Mouse (Mus musculus): ENCODE measurements around the gene Prdm16. TPM values are rescaled to one million over a fixed set of nuclear protein-coding genes. Genes with fewer than 3 reads are reported as not detected.

Prdm16 gene
- polyA plus RNA-seq, 1 experiment: not detected

DNA sequence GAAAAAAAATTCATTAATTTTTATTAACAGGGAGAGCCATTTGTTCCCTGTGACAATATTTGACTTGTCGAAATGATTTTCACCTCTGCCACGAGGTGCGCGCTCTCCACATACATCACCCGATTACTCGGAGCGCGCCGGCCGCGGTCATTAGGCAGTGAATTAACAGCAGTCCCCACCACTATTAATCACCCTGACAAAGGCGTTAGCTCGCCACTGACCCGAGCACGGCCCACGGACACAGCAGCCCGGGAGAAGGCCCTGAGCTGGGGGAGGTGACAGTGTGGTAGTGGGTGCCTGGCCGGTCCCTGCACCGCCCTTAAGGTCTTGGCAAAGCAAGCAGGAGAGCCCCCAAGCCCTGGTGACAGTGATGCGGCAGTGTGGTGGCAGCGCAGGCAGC is 92.8 kb downstream of the Prdm16 start:
- no peak overlapping the region for H3K4me3 ChIP-seq (replicated peaks)
- H3K27me3 ChIP-seq (replicated peaks): peaks cover 32% of the 10 kb centered on the region
- TF ChIP-seq FLI1 (IDR thresholded peaks at IDR 0.05; ENCODE audit: low read length): no peak
- no peak for TF ChIP-seq GATA1 (IDR thresholded peaks at IDR 0.05; ENCODE audit: borderline replicate concordance, low read length)
- no peaks in the 10 kb centered on the region for H3K36me3 ChIP-seq (replicated peaks; ENCODE audit: low read length)
- H3K9me3 ChIP-seq: no peaks in the 10 kb centered on the region
- peaks cover 29% of the 10 kb centered on the region for H3K4me1 ChIP-seq

DNA sequence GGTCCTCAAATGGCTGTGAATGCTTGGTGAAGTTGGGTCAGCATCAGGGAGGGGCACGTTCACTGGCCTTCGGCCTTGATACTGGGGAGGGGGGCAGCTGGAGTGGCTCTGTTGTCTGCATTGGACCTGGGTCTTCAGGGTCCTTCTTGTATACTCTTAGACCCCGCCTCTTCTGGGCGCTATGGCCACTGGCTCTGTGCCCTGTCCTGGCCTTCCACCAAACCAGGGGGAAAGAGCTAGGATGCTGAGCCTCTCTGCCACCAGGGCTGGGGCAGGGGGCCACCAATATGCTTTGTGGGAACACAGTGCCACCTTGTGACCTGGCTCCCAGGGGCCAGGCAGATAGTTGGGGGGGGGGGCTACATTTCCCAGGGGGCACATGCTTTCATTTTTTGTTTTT is 93.5 kb downstream of the Prdm16 start:
- Histone ChIP-seq H3K27me3 (replicated peaks) (peaks cover 27% of the 10 kb centered on the region), H3K4me3 (replicated peaks) (peak overlapping the region; percentile 78), H3K4me1 (peaks cover 29% of the 10 kb centered on the region), H3K9me3 (no peaks in the 10 kb centered on the region), H3K36me3 (replicated peaks; ENCODE audit: low read length) (no peaks in the 10 kb centered on the region)
- no peak for TF ChIP-seq FLI1 (IDR thresholded peaks at IDR 0.05; ENCODE audit: low read length)
- TF ChIP-seq GATA1 (IDR thresholded peaks at IDR 0.05; ENCODE audit: borderline replicate concordance, low read length): no peak

DNA sequence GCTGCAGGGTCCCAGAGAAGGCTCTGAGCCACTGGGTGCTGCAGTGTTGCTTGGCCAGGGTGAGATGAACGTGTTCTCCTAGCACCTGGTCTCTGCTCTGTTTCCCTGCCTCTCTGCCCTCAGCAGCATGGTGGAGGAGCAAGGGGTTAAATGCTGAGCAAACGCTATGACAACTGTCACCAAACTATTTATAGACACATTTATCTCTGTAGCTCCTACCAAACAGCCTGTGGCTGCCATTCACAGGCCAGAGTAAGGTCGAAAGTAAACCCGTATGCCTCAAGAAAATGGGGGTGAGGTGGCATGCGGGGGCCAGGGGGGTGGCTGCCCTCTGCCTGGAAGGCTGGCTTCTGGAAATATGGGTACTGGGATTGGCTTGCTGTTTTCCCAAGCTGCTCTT is 94.1 kb downstream of the Prdm16 start:
- peaks cover 25% of the 10 kb centered on the region for H3K27me3 ChIP-seq (replicated peaks)
- H3K9me3 ChIP-seq: no peaks in the 10 kb centered on the region
- no peaks in the 10 kb centered on the region for H3K36me3 ChIP-seq (replicated peaks; ENCODE audit: low read length)
- H3K4me3 ChIP-seq (replicated peaks): peak overlapping the region; percentile 78
- TF ChIP-seq FLI1 (IDR thresholded peaks at IDR 0.05; ENCODE audit: low read length) (no peak), GATA1 (IDR thresholded peaks at IDR 0.05; ENCODE audit: borderline replicate concordance, low read length) (no peak)
- peaks cover 31% of the 10 kb centered on the region for H3K4me1 ChIP-seq

DNA sequence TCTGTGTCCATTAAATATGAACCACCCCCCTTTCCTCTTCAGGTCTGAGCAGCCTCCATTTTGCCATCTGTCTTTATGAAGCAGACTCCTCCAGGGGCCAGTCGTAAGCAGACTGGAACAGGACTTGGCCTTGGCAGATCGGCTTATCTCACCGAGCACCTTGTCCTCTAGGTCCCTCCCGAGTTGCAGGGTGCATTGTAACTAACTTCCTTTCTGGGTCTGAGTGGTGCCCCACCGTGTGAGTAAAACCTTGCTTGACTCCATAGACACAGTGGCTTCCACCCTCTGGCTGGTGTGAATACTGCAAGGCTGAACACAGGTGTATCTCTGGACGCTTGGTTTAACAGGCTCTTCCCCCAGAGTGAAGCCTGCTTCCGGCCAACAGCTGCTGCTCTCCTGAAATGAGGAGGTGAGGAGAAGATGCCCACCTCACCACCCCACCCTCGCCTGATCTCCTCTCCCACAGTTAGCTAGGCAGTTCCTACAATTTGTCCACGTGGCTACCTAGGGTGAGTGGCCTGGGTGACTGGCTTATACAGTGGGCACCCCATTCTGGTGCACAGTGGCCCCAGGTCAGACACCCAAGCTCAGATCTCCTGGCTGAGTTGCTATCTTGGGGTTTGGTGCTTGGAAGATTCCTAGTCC is 94.9 kb downstream of the Prdm16 start:
- Histone ChIP-seq H3K9me3 (no peaks in the 10 kb centered on the region), H3K36me3 (replicated peaks; ENCODE audit: low read length) (no peaks in the 10 kb centered on the region), H3K4me1 (peaks cover 39% of the 10 kb centered on the region), H3K4me3 (replicated peaks) (no peak overlapping the region), H3K27me3 (replicated peaks) (peaks cover 18% of the 10 kb centered on the region)
- TF ChIP-seq GATA1 (IDR thresholded peaks at IDR 0.05; ENCODE audit: borderline replicate concordance, low read length) (no peak), FLI1 (IDR thresholded peaks at IDR 0.05; ENCODE audit: low read length) (no peak)

DNA sequence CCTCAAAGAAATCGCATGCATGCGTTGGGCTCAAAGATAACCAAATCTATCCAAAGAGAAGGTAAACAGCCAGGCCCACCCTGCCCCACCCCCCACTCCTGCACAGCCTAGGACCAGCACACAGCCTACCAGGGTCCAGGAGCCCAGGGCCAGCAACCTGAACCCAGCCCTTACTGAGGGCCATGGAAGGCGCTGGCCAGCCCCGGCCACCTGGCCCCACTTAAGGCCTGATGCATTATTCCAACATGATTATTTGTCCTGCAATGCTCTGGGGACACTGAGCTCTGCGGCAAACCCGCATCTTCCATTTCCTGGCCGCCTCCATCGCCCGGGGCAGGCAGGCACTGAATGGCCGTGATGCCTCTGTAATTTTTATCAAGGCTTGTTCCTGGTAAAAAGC is 96.0 kb downstream of the Prdm16 start:
- Histone ChIP-seq H3K36me3 (replicated peaks; ENCODE audit: low read length) (no peaks in the 10 kb centered on the region), H3K27me3 (replicated peaks) (peaks cover 14% of the 10 kb centered on the region), H3K4me3 (replicated peaks) (no peak overlapping the region), H3K9me3 (no peaks in the 10 kb centered on the region), H3K4me1 (peaks cover 44% of the 10 kb centered on the region)
- no peak for TF ChIP-seq GATA1 (IDR thresholded peaks at IDR 0.05; ENCODE audit: borderline replicate concordance, low read length)
- no peak for TF ChIP-seq FLI1 (IDR thresholded peaks at IDR 0.05; ENCODE audit: low read length)

DNA sequence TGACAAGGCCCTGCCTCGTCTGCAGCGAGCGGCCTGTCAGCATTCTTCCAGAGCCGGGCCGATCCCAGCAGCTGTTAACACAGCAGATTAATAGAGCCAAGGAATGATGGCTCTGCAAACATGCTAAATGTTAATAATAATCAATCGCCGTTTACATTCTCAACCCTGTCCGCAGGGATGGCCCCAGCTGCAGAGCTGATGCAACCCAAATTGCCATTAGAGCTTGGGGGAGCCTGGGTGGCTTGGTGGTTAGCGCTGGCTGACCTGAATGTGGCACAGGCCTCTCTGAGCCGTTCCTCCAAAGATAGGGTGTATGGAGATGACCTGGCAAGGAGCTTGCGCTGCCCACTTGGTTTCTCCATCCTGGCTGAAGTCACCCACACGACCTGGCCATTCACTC is 97.0 kb downstream of the Prdm16 start:
- H3K4me1 ChIP-seq: peaks cover 44% of the 10 kb centered on the region
- TF ChIP-seq FLI1 (IDR thresholded peaks at IDR 0.05; ENCODE audit: low read length): no peak
- TF ChIP-seq GATA1 (IDR thresholded peaks at IDR 0.05; ENCODE audit: borderline replicate concordance, low read length): no peak
- peaks cover 8% of the 10 kb centered on the region for H3K27me3 ChIP-seq (replicated peaks)
- no peak overlapping the region for H3K4me3 ChIP-seq (replicated peaks)
- no peaks in the 10 kb centered on the region for H3K36me3 ChIP-seq (replicated peaks; ENCODE audit: low read length)
- H3K9me3 ChIP-seq: no peaks in the 10 kb centered on the region

DNA sequence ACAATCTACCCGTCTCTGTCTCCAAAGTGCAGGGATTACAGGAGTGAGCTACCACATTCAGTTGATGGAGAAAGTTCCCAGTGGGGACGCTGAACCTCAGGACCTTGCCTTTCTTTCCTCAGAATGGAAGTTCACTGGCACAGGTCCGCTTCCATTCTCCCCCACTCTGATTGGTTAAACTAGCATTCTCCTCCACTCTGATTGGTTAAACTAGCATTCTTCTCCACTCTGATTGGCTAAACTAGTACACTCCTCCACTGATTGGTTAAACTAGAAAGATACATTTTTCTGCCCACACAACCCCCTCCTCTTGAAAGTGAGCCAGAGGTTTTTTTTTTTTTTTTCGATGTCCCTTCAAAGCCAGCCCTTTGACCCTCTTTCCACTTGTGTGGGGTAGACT is 97.9 kb downstream of the Prdm16 start:
- peaks cover 7% of the 10 kb centered on the region for H3K27me3 ChIP-seq (replicated peaks)
- H3K4me1 ChIP-seq: peaks cover 39% of the 10 kb centered on the region
- no peak overlapping the region for H3K4me3 ChIP-seq (replicated peaks)
- no peaks in the 10 kb centered on the region for H3K9me3 ChIP-seq
- H3K36me3 ChIP-seq (replicated peaks; ENCODE audit: low read length): no peaks in the 10 kb centered on the region
- TF ChIP-seq GATA1 (IDR thresholded peaks at IDR 0.05; ENCODE audit: borderline replicate concordance, low read length) (no peak), FLI1 (IDR thresholded peaks at IDR 0.05; ENCODE audit: low read length) (no peak)

DNA sequence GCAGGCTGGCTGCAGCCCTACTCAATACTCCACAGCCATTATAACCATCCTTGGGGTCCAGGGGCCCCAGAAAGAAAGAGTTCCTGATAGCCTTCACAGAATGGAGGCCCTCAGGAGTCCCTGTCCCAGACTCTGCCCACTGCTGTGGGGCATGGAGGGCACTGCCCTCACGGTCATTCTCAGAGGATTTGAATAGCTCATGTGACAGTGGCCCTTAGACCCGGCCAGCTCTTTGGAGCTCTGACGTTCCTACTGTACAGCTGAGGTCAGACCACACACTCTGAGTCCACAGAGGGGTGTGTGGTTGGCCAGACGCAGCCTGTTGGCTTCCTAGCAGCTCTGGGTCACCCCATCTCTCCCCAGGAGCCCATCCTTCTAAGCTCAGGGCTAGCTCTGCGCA is 100.6 kb downstream of the Prdm16 start:
- no peak overlapping the region for H3K4me3 ChIP-seq (replicated peaks)
- no peaks in the 10 kb centered on the region for H3K36me3 ChIP-seq (replicated peaks; ENCODE audit: low read length)
- H3K9me3 ChIP-seq: no peaks in the 10 kb centered on the region
- H3K27me3 ChIP-seq (replicated peaks): peaks cover 14% of the 10 kb centered on the region
- H3K4me1 ChIP-seq: peaks cover 20% of the 10 kb centered on the region
- TF ChIP-seq GATA1 (IDR thresholded peaks at IDR 0.05; ENCODE audit: borderline replicate concordance, low read length) (no peak), FLI1 (IDR thresholded peaks at IDR 0.05; ENCODE audit: low read length) (no peak)

DNA sequence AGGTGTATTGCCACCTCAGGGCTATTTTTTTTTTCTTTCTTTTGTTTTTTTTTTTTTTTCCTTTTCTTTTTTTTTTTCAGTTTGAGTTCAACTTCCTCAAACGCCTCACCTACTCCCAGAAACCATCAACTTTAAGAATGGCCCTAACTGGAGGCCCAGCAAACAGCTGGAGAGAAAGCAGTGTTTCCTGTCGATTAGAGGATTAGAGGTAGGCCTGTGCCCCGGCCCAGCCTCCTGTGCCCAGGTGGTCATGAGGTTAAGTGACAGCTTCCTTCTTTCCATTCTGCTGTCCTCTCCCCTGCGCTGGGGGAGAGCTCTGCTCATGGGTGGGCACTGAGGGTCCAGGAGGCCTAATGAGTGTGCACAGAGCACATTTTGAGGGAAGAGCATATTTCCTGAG is 105.3 kb downstream of the Prdm16 start:
- TF ChIP-seq GATA1 (IDR thresholded peaks at IDR 0.05; ENCODE audit: borderline replicate concordance, low read length) (no peak), FLI1 (IDR thresholded peaks at IDR 0.05; ENCODE audit: low read length) (no peak)

DNA sequence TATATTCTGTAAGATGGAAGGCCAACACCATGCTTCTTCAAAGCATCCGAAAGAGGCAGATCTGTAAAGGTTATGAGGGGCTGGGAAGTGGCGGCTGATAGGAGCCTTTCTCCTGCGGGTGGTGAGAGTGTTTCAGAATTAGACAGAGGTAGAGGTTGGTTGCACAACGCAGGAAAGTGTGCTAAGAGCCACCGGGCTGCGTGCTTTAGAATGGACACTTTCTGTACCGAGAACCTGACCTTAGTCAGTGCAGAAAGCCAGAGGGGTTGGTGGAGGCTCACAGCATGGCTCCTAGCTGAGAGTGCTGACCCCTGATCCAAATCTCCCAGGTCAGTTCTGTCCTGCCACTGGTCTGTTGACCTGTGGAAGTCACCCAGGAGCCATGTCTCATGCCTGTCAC is 106.3 kb downstream of the Prdm16 start:
- no peaks in the 10 kb centered on the region for H3K36me3 ChIP-seq (replicated peaks; ENCODE audit: low read length)
- H3K9me3 ChIP-seq: no peaks in the 10 kb centered on the region
- no peak overlapping the region for H3K4me3 ChIP-seq (replicated peaks)
- TF ChIP-seq FLI1 (IDR thresholded peaks at IDR 0.05; ENCODE audit: low read length): no peak
- H3K27me3 ChIP-seq (replicated peaks): peaks cover 19% of the 10 kb centered on the region
- peaks cover 5% of the 10 kb centered on the region; the same call in 1 of the 2 replicates for H3K4me1 ChIP-seq

More for the DNA sequence above, 105.3 kb downstream of the Prdm16 start:
- H3K4me1 ChIP-seq: peaks cover 8% of the 10 kb centered on the region
- no peaks in the 10 kb centered on the region for H3K9me3 ChIP-seq
- no peaks in the 10 kb centered on the region for H3K36me3 ChIP-seq (replicated peaks; ENCODE audit: low read length)
- no peak overlapping the region for H3K4me3 ChIP-seq (replicated peaks)
- peaks cover 24% of the 10 kb centered on the region for H3K27me3 ChIP-seq (replicated peaks)

DNA sequence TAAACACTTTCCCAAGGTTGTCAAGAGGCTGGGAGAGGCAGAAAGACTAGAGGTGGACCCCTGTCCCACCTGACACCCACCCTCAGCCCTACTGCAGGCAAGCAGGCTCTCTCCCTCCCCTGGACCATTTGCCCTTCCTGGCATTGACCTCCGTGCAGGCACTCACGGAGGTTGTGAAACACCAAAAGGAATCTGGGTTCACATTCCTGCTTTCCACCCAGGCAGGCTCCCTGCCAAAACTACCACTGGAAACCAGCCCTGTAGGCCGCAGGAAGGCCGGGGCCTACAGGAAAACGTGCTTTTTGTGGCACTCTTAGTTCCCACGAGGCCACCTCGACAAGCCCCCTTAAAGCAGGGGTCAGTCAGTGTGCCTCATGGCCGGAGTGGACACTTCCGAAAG is 109.2 kb downstream of the Prdm16 start:
- H3K9me3 ChIP-seq: no peaks in the 10 kb centered on the region
- peaks cover 28% of the 10 kb centered on the region for H3K27me3 ChIP-seq (replicated peaks)
- H3K36me3 ChIP-seq (replicated peaks; ENCODE audit: low read length): no peaks in the 10 kb centered on the region
- TF ChIP-seq GATA1 (IDR thresholded peaks at IDR 0.05; ENCODE audit: borderline replicate concordance, low read length): no peak
- TF ChIP-seq FLI1 (IDR thresholded peaks at IDR 0.05; ENCODE audit: low read length): no peak
- no peak overlapping the region for H3K4me3 ChIP-seq (replicated peaks)
- H3K4me1 ChIP-seq: peaks cover 13% of the 10 kb centered on the region; the same call in 1 of the 2 replicates

All from megakaryocyte, embryonic 14.5 days (primary cell).